Mouse (Mus musculus) intestine, postnatal 0 days (tissue): Measurements from ENCODE around the gene Nisch. TPM values are rescaled to one million over a fixed set of nuclear protein-coding genes. Genes with fewer than 3 reads are reported as not detected.

Source experiments
- ATAC-seq: fragments of 200-750 bp; cut with Nextera tagmentation; 2 replicates; pipeline ENCODE4 v1.8.0; 2017; ENCODE audit warnings: mild to moderate bottlenecking, moderate TSS enrichment, moderate library complexity
- H3K27ac ChIP-seq: fragments of 300-500 bp; sonication (generic); 2 replicates; pipeline ENCODE4 v1.5.1; 2014; ENCODE audit warnings: mild to moderate bottlenecking, low read depth, low read length, moderate library complexity
- H3K27me3 ChIP-seq: fragments of 300-500 bp; sonication (generic); replicated peaks from 2 replicates; pipeline ENCODE4 v1.6.1; 2014; ENCODE audit warnings: low read length, mixed read lengths; ENCODE audit not compliant: control insufficient read depth, insufficient read depth
- H3K36me3 ChIP-seq: fragments of 300-500 bp; sonication (generic); 2 replicates; pipeline ENCODE4 v1.6.1; 2014; ENCODE audit warnings: mild to moderate bottlenecking, moderate library complexity; ENCODE audit not compliant: control insufficient read depth, insufficient read depth
- H3K4me1 ChIP-seq: fragments of 300-500 bp; sonication (generic); replicated peaks from 2 replicates; pipeline ENCODE4 v1.6.1; 2014; ENCODE audit warnings: antibody characterized with exemption, low read length, mixed read lengths; ENCODE audit not compliant: control insufficient read depth, insufficient read depth
- H3K4me2 ChIP-seq: fragments of 300-500 bp; sonication (generic); replicated peaks from 2 replicates; pipeline ENCODE4 v1.6.1; 2014; ENCODE audit warnings: low read depth, mild to moderate bottlenecking, moderate library complexity
- H3K4me3 ChIP-seq: fragments of 300-500 bp; sonication (generic); 2 replicates; pipeline ENCODE4 v1.5.1; 2014; ENCODE audit warnings: low read depth, low read length
- H3K9ac ChIP-seq: fragments of 300-500 bp; sonication (generic); 2 replicates; pipeline ENCODE4 v1.6.1; 2014; ENCODE audit warnings: mild to moderate bottlenecking, low read depth, low read length
- H3K9me3 ChIP-seq: fragments of 300-500 bp; sonication (generic); 2 replicates; pipeline ENCODE4 v1.6.1; 2016; ENCODE audit warnings: mixed run types; ENCODE audit not compliant: control insufficient read depth
- CTCF ChIP-seq: sonication (generic); IDR thresholded peaks from 2 replicates; pipeline ENCODE4 v1.5.1; 2016; ENCODE audit warnings: low read depth, mild to moderate bottlenecking, control low read depth, antibody characterized with exemption, moderate library complexity
- WGBS: fragments of 180-500 bp; shearing (Covaris S2); extraction: QIAGEN DNeasy Blood & Tissue Kit; methylation state at CpG from one replicate; pipeline ENCODE4 v1.1.7; 2014; 5-methylcytosine and 5-hydroxymethylcytosine counted together
- polyA plus RNA-seq: library from polyadenylated mRNA; unstranded; fragments of >200 nt; fragmentation: Nextera tagmentation; extraction: Ambion mirVana; gene quantifications from 2 replicates; pipeline ENCODE4 v1.2.1, GENCODE M21; 2015

Nisch gene
- polyA plus RNA-seq, 1 experiment from 2014 or later = 74.1 TPM

DNA sequence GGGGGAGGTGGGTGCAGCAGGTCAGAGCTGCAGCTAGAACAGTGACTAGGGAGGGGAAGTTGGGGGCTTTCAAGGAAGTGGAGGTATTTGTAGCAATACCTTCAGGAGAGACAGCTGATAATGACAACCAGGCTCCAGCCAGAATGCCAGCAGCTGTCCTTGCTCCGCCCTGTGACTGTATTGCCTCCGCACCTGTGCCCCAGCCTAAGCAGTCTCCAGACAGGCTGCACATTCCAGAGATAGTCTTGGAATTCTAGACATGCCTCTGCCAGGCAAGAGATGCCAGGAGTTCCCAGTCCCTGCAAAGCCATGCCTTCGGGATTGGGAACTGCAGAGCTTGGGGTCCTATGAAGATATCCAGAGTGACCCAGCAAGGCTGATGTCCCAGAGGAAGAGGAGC lies 4.2 kb downstream of the Nisch start:
- 42% methylated on average over 3 of the region's 3 CpGs for WGBS
- Histone ChIP-seq H3K4me3 (no peak overlapping the region), H3K36me3 (no peaks in the 10 kb centered on the region), H3K27me3 (no peaks in the 10 kb centered on the region), H3K27ac (no peak overlapping the region), H3K9me3 (no peaks in the 10 kb centered on the region), H3K4me1 (no peaks in the 10 kb centered on the region), H3K4me2 (no peak overlapping the region), H3K9ac (no peak overlapping the region)
- no peak for TF ChIP-seq CTCF
- ATAC-seq = no peak

DNA sequence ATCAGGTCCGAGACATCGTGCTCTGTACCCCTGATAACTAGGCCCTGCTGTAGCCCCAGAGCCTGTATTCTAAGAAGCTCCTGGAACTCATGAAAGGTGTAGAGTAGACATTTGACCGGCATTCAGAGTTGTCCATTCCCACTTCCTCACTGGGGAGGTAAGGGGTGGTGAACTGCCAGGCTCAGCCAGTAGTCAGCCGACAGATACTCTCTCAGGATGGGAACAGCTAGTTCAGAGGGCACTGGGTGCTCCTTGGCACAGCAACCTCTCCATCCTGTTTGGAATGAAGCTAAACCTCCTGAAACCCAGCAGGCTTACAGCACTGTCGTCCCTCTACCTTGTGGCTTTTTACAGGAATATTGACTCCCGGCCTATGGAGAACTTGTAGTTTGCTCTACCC lies 4.9 kb downstream of the Nisch start:
- no peak for ATAC-seq
- no peak for TF ChIP-seq CTCF
- H3K9me3 ChIP-seq = no peaks in the 10 kb centered on the region
- no peak overlapping the region for H3K4me3 ChIP-seq
- H3K27me3 ChIP-seq = no peaks in the 10 kb centered on the region
- no peaks in the 10 kb centered on the region for H3K36me3 ChIP-seq
- no peaks in the 10 kb centered on the region for H3K4me1 ChIP-seq
- 86% methylated on average over 6 of the region's 6 CpGs for WGBS
- H3K4me2 ChIP-seq = no peak overlapping the region
- no peak overlapping the region for H3K27ac ChIP-seq
- no peak overlapping the region for H3K9ac ChIP-seq

DNA sequence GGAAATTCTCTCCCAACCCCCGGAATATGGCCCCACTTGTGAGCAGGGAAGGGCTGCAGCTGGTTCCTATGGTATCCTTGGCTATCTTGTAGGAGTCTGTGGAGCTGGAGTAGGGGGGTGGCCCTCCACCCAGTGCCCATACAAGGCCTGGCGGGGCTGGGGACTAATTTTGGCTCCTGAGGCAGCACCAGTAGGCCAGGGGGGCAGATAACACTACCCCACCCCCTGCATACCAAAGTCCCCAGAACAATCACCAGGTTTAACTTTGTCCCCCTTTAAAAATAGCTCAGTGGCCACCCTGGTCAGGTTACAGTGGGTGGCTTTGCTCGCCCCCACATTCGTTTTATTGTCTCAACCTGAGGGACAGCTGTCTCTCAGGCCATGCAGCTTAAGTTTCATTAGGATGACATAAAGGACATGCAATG lies 7.6 kb downstream of the Nisch start:
- Histone ChIP-seq H3K9me3 (no peaks in the 10 kb centered on the region), H3K4me2 (no peak overlapping the region), H3K4me1 (no peaks in the 10 kb centered on the region), H3K27ac (no peak overlapping the region), H3K36me3 (peaks cover 1% of the 10 kb centered on the region; the same call in 1 of the 2 replicates), H3K4me3 (no peak overlapping the region), H3K27me3 (no peaks in the 10 kb centered on the region), H3K9ac (no peak overlapping the region)
- 72% methylated on average over 4 of the region's 4 CpGs for WGBS
- TF ChIP-seq CTCF = no peak
- no peak for ATAC-seq

DNA sequence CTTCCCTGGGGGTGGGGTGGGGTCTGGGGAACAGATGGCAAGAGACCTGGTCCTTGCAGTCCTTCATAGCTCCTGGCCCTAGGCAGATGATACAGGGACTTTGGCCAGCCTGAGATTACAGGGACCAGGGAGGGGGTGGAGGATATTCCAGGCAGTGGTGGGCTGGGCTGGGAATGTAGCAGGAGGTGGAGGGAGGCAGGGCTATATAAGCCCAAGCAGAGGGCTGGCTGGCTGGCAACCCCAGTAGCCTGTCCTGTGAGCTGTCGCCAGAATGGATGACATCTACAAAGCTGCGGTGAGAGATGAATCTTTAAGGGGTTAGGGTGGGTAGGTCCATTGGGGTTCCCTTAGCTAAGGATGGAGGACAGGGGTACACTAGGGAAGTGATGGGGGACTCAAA lies 8.7 kb downstream of the Nisch start, which contains the start of gene Tnnc1:
Gene Tnnc1 (plus strand): TSS at position 229 of the 400 bp plus-strand sequence.
- no peak for TF ChIP-seq CTCF
- H3K27me3 ChIP-seq = no peaks in the 10 kb centered on the region
- peak within 1 kb of the TSS; percentile 88; the same call in 1 of the 2 replicates for H3K27ac ChIP-seq
- H3K4me3 ChIP-seq = peak within 1 kb of the TSS; percentile 83; the same call in 1 of the 2 replicates
- H3K9ac ChIP-seq = peak within 1 kb of the TSS; percentile 94; the same call in 1 of the 2 replicates
- no peak for ATAC-seq
- H3K9me3 ChIP-seq = no peaks in the 10 kb centered on the region
- H3K4me1 ChIP-seq = no peaks in the 10 kb centered on the region; the same call in 1 of the 2 replicates
- H3K36me3 ChIP-seq = peaks cover 12% of the 10 kb centered on the region
- peak within 1 kb of the TSS; percentile 88 for H3K4me2 ChIP-seq
- 68% methylated on average over 2 of the region's 2 CpGs for WGBS

DNA sequence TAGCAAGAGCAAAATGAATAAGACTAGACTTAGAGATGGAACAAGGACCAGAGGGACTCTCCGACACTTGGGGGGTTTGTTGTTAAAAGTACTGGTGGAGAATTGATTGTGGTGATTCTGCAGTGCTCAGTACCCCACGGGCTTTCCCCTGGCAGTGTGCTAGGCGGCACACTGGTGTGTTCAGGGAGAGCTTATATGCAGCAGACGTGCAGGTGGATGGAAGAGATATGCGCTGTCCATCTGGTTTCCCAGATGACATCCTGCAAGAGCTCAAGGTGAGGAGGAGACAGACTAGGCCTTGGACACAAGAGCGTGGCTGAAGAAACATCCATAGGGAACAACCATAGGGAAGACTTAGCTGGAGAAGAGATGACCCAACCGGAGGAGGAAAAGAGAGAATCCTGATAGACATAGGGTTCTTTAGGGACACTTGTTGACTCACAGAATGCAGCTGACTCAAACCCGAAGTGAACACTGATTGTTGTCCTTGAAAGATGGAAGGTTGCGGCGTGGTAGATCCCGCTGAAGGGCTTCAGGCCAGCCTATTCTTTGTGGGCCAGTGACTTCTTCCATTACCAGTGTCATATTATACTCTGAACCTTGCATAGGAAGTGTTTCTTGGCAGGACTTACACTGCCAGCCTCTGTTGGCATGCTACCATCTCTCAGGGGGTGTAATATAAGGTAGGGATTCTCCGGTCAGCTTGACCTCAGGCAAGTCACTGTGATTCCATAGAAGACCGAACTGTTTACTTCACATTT lies 9.5 kb downstream of the Nisch start:
- 79% methylated on average over 13 of the region's 13 CpGs for WGBS
- TF ChIP-seq CTCF = no peak
- no peaks in the 10 kb centered on the region for H3K9me3 ChIP-seq
- H3K27ac ChIP-seq = peak overlapping the region; percentile 88; the same call in 1 of the 2 replicates
- no peaks in the 10 kb centered on the region for H3K27me3 ChIP-seq
- peak overlapping the region; percentile 88 for H3K4me2 ChIP-seq
- H3K4me3 ChIP-seq = peak overlapping the region; percentile 83
- peak overlapping the region; percentile 94 for H3K9ac ChIP-seq
- H3K36me3 ChIP-seq = peaks cover 20% of the 10 kb centered on the region
- H3K4me1 ChIP-seq = no peaks in the 10 kb centered on the region; the same call in 1 of the 2 replicates
- no peak; the same call in 1 of the 2 replicates for ATAC-seq

DNA sequence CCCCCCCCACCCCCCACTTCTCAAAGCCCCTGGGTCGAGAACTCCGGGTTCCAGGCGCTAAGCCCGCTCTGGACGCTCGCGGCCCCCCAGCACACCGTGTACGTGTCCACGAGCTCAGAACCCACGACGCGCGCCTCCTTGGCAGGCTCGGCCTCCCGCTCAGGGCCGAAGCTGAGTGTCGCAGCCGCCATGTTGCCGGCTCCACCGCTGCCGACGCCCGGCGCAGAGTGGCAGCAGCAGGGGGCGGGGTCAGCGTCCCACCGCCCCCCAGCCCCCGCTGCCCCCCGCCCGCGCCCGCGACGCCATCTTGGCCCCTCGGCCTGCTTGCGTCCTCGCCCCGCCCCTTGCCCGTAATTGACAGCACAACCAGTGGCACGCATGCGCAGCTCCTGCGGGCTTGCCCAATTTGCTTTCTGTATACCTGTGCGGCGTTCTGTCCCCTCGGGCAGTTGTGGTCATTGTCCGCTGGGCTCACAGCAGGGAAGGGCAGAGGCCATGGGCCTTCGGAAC lies 10.2 kb downstream of the Nisch start:
- Histone ChIP-seq H3K27me3 (no peaks in the 10 kb centered on the region), H3K9ac (peak overlapping the region; percentile 94), H3K27ac (peak overlapping the region; percentile 88), H3K4me2 (peak overlapping the region; percentile 88), H3K36me3 (peaks cover 27% of the 10 kb centered on the region), H3K4me3 (peak overlapping the region; percentile 83), H3K4me1 (no peaks in the 10 kb centered on the region; the same call in 1 of the 2 replicates), H3K9me3 (no peaks in the 10 kb centered on the region)
- peak; percentile 66 for ATAC-seq
- TF ChIP-seq CTCF = no peak
- WGBS = under 1% methylated on average over 46 of the region's 48 CpGs
